Mouse (Mus musculus): ENCODE measurements around the gene Med12l. TPM values are rescaled to one million over a fixed set of nuclear protein-coding genes. Genes with fewer than 3 reads are reported as not detected.

Gene Med12l
- total and polyA plus RNA-seq, 3 experiments = 0.93 to 2.0 (median 1.5) TPM

- TF ChIP-seq EP300 (IDR thresholded peaks at IDR 0.05; ENCODE audit: low read length) (peak; percentile 86), JUND (conservative IDR thresholded peaks at IDR 0.05; ENCODE audit: low read depth, low read length) (peak; percentile 76), SIN3A (IDR thresholded peaks at IDR 0.05; ENCODE audit: low read length) (no peak)
Observed at GRCm38 (mm10) chr3:59080919-59081318, 75.3 kb downstream of the Med12l start (continued).

GRCm38 (mm10) chr3:59092702-59093101 is 87.1 kb downstream of the Med12l start:
- Histone ChIP-seq H3K9me3 (replicated peaks; ENCODE audit: low read length) (peaks cover 27% of the 10 kb centered on the region), H3K4me1 (ENCODE audit: control insufficient read depth in 1 of 2, insufficient read depth in 2 of 2) (peaks cover 2 to 10% of the 10 kb centered on the region in 2 experiments; a peak in 3 of 4 replicates), H3K27me3 (replicated peaks) (no peaks in the 10 kb centered on the region), H3K4me3 (replicated peaks in 1 of 3; ENCODE audit: low read depth in 2 of 3, low read length in 2 of 3, poor library complexity in 1 of 3) (no peak overlapping the region), H3K27ac (ENCODE audit: insufficient read depth, low read depth) (no peak overlapping the region), H3K36me3 (replicated peaks in 1 of 2; ENCODE audit: control insufficient read depth in 1 of 2, insufficient read depth in 1 of 2, low read length in 1 of 2) (peaks cover 13 to 61% of the 10 kb centered on the region in 2 experiments), H3K4me2 (ENCODE audit: insufficient read depth, low read depth, poor library complexity, severe bottlenecking) (no peak overlapping the region), H3K9ac (ENCODE audit: insufficient read depth, low read depth) (no peak overlapping the region), H3K79me2 (replicated peaks; ENCODE audit: control insufficient read depth, extremely low read depth, insufficient read depth, poor library complexity, severe bottlenecking) (no peaks in the 10 kb centered on the region)
- dilution Hi-C loops (cut with MboI; ENCODE audit: extremely low pct_ligation_motif_present, extremely low pct_unique_long_range_greater_than_20kb, low sequenced_read_pairs) = no loop called here
- DNase-seq (ENCODE audit: extremely low read depth) = no peak
- TF ChIP-seq RAD21 (IDR thresholded peaks at IDR 0.05; ENCODE audit: low read depth, low read length) (no peak), EP300 (IDR thresholded peaks at IDR 0.05; ENCODE audit: low read length) (no peak), TBP (conservative IDR thresholded peaks at IDR 0.05; ENCODE audit: low read depth, low read length) (no peak), POLR2A (IDR thresholded peaks at IDR 0.05; ENCODE audit: low read depth, low read length) (no peak), MAZ (IDR thresholded peaks at IDR 0.05; ENCODE audit: low read depth, low read length) (no peak), KAT2A (IDR thresholded peaks at IDR 0.05; ENCODE audit: insufficient replicate concordance, low read length) (no peak), ZNF384 (IDR thresholded peaks at IDR 0.05; ENCODE audit: low read depth, low read length) (no peak), HCFC1 (IDR thresholded peaks at IDR 0.05; ENCODE audit: low read depth, low read length) (no peak), MEF2A (IDR thresholded peaks at IDR 0.05; ENCODE audit: borderline replicate concordance, low read depth, low read length) (no peak), UBTF (IDR thresholded peaks at IDR 0.05; ENCODE audit: low read depth, low read length) (no peak), ETS1 (conservative IDR thresholded peaks at IDR 0.05; ENCODE audit: low read depth, low read length) (no peak), E2F4 (IDR thresholded peaks at IDR 0.05; ENCODE audit: insufficient replicate concordance, low read depth, low read length) (no peak), MXI1 (IDR thresholded peaks at IDR 0.05; ENCODE audit: low read depth, low read length) (no peak)
- in situ Hi-C loops (cut with MboI; ENCODE audit: low pct_ligation_motif_present, low pct_unique_long_range_greater_than_20kb, low sequenced_read_pairs) = no loop called here

- H3K4me1 ChIP-seq (ENCODE audit: control insufficient read depth in 1 of 2, insufficient read depth in 2 of 2) = peaks cover 6 to 16% of the 10 kb centered on the region in 2 experiments; a peak in 3 of 4 replicates
- in situ Hi-C loops (cut with MboI; ENCODE audit: low pct_ligation_motif_present, low pct_unique_long_range_greater_than_20kb, low sequenced_read_pairs) = no loop called here
- no peak for TF ChIP-seq EP300 (IDR thresholded peaks at IDR 0.05; ENCODE audit: low read length)
- TF ChIP-seq MXI1 (IDR thresholded peaks at IDR 0.05; ENCODE audit: low read depth, low read length) = no peak
- no peak for TF ChIP-seq KAT2A (IDR thresholded peaks at IDR 0.05; ENCODE audit: insufficient replicate concordance, low read length)
- TF ChIP-seq CHD1 (IDR thresholded peaks at IDR 0.05; ENCODE audit: low read depth, low read length) = no peak
Observed at GRCm38 (mm10) chr3:59097421-59097820, 91.8 kb downstream of the Med12l start.

More at GRCm38 (mm10) chr3:59097421-59097820, 91.8 kb downstream of the Med12l start:
- H3K4me2 ChIP-seq (ENCODE audit: insufficient read depth, low read depth, poor library complexity, severe bottlenecking) = no peak overlapping the region
- H3K79me2 ChIP-seq (replicated peaks; ENCODE audit: control insufficient read depth, extremely low read depth, insufficient read depth, poor library complexity, severe bottlenecking) = no peaks in the 10 kb centered on the region; the same call in 1 of the 2 replicates
- H3K9ac ChIP-seq (ENCODE audit: insufficient read depth, low read depth) = no peak overlapping the region
- dilution Hi-C loops (cut with MboI; ENCODE audit: extremely low pct_ligation_motif_present, extremely low pct_unique_long_range_greater_than_20kb, low sequenced_read_pairs) = no loop called here
- no peak overlapping the region for H3K27ac ChIP-seq (ENCODE audit: insufficient read depth, low read depth)
- DNase-seq (ENCODE audit: extremely low read depth) = no peak
- H3K9me3 ChIP-seq (replicated peaks; ENCODE audit: low read length) = peaks cover 52% of the 10 kb centered on the region
- no peaks in the 10 kb centered on the region for H3K27me3 ChIP-seq (replicated peaks)
- peaks cover 23 to 74% of the 10 kb centered on the region in 2 experiments for H3K36me3 ChIP-seq (replicated peaks in 1 of 2; ENCODE audit: control insufficient read depth in 1 of 2, insufficient read depth in 1 of 2, low read length in 1 of 2)
- H3K4me3 ChIP-seq (replicated peaks in 1 of 3; ENCODE audit: low read depth in 2 of 3, low read length in 2 of 3, poor library complexity in 1 of 3) = no peak overlapping the region
